Mouse (Mus musculus) megakaryocyte, embryonic 14.5 days (primary cell): ENCODE measurements around the gene Sap30.

Experiments used
- FLI1 ChIP-seq: IDR thresholded peaks from 2 replicates; pipeline ENCODE4 v1.6.1; 2012; ENCODE audit warnings: low read length, inconsistent platforms, mixed read lengths
- GATA1 ChIP-seq: IDR thresholded peaks from 3 replicates; pipeline ENCODE4 v1.6.1; 2012; ENCODE audit warnings: mixed read lengths, low read length, inconsistent platforms, borderline replicate concordance

DNA sequence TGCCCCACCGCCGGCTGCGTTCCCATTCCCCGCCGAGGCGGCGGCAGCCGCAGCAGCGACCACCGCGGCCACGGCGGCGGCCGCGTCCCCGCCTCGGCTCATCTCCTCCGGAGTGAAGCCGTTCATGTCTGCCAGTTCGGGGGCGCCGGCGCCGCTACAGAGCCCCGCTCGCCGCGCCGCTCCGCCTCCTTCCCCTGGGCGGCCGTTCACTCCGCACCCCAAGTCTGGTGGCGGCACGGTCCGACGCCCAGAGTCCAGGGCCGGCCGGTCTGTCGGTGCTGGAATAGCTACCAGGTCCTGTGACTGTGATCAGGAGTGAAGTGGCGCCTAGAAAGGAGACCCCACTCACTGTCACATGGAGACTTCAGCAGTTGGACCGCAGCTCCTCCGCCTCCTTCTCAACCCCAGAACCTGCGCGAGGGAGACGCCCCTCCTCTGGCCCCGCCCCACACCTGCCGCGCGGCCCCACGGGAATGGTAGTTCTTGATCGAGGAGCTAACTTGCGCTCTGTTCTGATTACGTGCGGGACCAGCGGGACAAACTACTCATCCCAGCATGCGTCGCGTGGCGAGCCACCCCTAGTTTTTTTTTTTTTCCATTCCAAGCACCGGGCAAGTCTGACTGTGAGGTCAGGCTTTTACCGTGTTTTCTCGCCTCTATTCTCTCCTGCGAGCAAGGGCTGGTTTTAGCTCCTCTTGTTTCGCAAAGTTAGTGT, at the start of gene Sap30:
- no peak for TF ChIP-seq GATA1
- TF ChIP-seq FLI1 = no peak
